Mouse (Mus musculus): ENCODE measurements around the gene Psmd13.

The Psmd13 gene
- long read RNA-seq, experiment 1, transcript Psmd13-201 (13 exons, 1,989 nt) = major isoform, 98 of 105 reads
- long read RNA-seq, experiment 1, partial matches to known transcripts = 4 of 105 reads
- long read RNA-seq, experiment 1, other reads (novel, unspliced or antisense) = 3 of 105 reads
- long read RNA-seq, experiment 2, transcript Psmd13-201 (13 exons, 1,989 nt) = major isoform, 111 of 122 reads
- long read RNA-seq, experiment 2, partial matches to known transcripts = 1 of 122 reads
- long read RNA-seq, experiment 2, other reads (novel, unspliced or antisense) = 8 of 122 reads

- intact Hi-C loops (cut with DNase I) = no loop called here
These were observed at the start of gene Psmd13, which contains the start of gene Sirt3 for GRCm38 (mm10) chr7:140881696-140882468. Gene Psmd13, plus strand, starts transcription at chr7:140881968. Gene Sirt3, minus strand, starts transcription at chr7:140882309.

- intact Hi-C loops (cut with DNase I) = loop anchor here (5.0 kb wide), 1 partner anchor 756 kb away; no protein-coding TSS in a partner anchor
These were observed 48.4 kb upstream of the Psmd13 start for GRCm38 (mm10) chr7:140833341-140833740.

GRCm38 (mm10) chr7:140834968-140835757 is 46.6 kb upstream of the Psmd13 start, which contains the start of gene Urah:
Gene Urah, plus strand, starts transcription at chr7:140835018.
- intact Hi-C loops (cut with DNase I) = loop anchor here (5.0 kb wide), 1 partner anchor 758 kb away; no protein-coding TSS in a partner anchor

- intact Hi-C loops (cut with DNase I) = no loop called here
These were observed 46.0 kb upstream of the Psmd13 start for GRCm38 (mm10) chr7:140835758-140836087.

GRCm38 (mm10) chr7:140836243-140837115 is 45.3 kb upstream of the Psmd13 start:
- intact Hi-C loops (cut with DNase I) = no loop called here

- intact Hi-C loops (cut with DNase I) = no loop called here
These were observed 42.2 kb upstream of the Psmd13 start for GRCm38 (mm10) chr7:140839556-140839955.

- intact Hi-C loops (cut with DNase I) = loop anchor here (10.0 kb wide), 2 partner anchors 124 to 344 kb away; partner anchors contain the start of gene Ifitm1
These were observed 40.7 kb upstream of the Psmd13 start for GRCm38 (mm10) chr7:140840750-140841735.

GRCm38 (mm10) chr7:140843806-140844205 is 38.0 kb upstream of the Psmd13 start:
- intact Hi-C loops (cut with DNase I) = loop anchor here (1.0 to 10.0 kb wide), 4 partner anchors 59 to 341 kb away; partner anchors contain the start of gene Ifitm1

- intact Hi-C loops (cut with DNase I) = loop anchor here (1.0 to 10.0 kb wide), 4 partner anchors 58 to 340 kb away; partner anchors contain the start of gene Ifitm1
These were observed 36.7 kb upstream of the Psmd13 start, which contains the start of gene Scgb1c1 for GRCm38 (mm10) chr7:140844905-140845665. Gene Scgb1c1, plus strand, starts transcription at chr7:140845547.

- intact Hi-C loops (cut with DNase I) = loop anchor here (2.0 to 10.0 kb wide), 3 partner anchors 119 to 339 kb away; partner anchors contain the start of gene Ifitm1
These were observed 36.1 kb upstream of the Psmd13 start for GRCm38 (mm10) chr7:140845683-140846082.

- intact Hi-C loops (cut with DNase I) = loop anchor here (10.0 kb wide), 2 partner anchors 118 to 338 kb away; partner anchors contain the start of gene Ifitm1
These were observed 35.1 kb upstream of the Psmd13 start for GRCm38 (mm10) chr7:140846676-140847075.

GRCm38 (mm10) chr7:140847755-140848580 is 33.8 kb upstream of the Psmd13 start, which contains the start of gene Odf3:
Gene Odf3, plus strand, starts transcription at chr7:140847805.
- intact Hi-C loops (cut with DNase I) = loop anchor here (10.0 kb wide), 2 partner anchors 117 to 337 kb away; partner anchors contain the start of gene Ifitm1

GRCm38 (mm10) chr7:140848591-140848990 is 33.2 kb upstream of the Psmd13 start:
- intact Hi-C loops (cut with DNase I) = loop anchor here (10.0 kb wide), 2 partner anchors 116 to 336 kb away; partner anchors contain the start of gene Ifitm1

GRCm38 (mm10) chr7:140851916-140852315 is 29.9 kb upstream of the Psmd13 start:
- intact Hi-C loops (cut with DNase I) = no loop called here

- intact Hi-C loops (cut with DNase I) = no loop called here
These were observed 28.4 kb upstream of the Psmd13 start for GRCm38 (mm10) chr7:140853386-140853785.

GRCm38 (mm10) chr7:140854483-140854882 is 27.3 kb upstream of the Psmd13 start:
- intact Hi-C loops (cut with DNase I) = no loop called here

GRCm38 (mm10) chr7:140855181-140855580 is 26.6 kb upstream of the Psmd13 start:
- intact Hi-C loops (cut with DNase I) = no loop called here
